Mouse (Mus musculus): Measurements from ENCODE around the gene Snapin.

- TF ChIP-seq POLR2A (IDR thresholded peaks at IDR 0.05; ENCODE audit: control insufficient read depth, low read depth, low read length) (no peak), CTCF (IDR thresholded peaks at IDR 0.05; ENCODE audit: control insufficient read depth, insufficient read depth, insufficient replicate concordance, low read depth, low read length) (no peak)
Observed at GRCm38 (mm10) chr3:90451396-90452095, 39.3 kb downstream of the Snapin start.

Measured in testis, adult 2 months (tissue).